Mouse (Mus musculus) testis, adult 2 months (tissue): ENCODE results near the gene Arl6. TPM values are rescaled to one million over a fixed set of nuclear protein-coding genes. Genes with fewer than 3 reads are reported as not detected.

Experiments
- H3K27ac ChIP-seq: fragments of 200-500 bp; 2 replicates; pipeline ENCODE4 v1.5.1; 2012; ENCODE audit warnings: low read depth, low read length; ENCODE audit not compliant: control insufficient read depth, insufficient read depth
- H3K27me3 ChIP-seq: fragments of 200-500 bp; 2 replicates; pipeline ENCODE4 v1.6.1; 2012; ENCODE audit warnings: mild to moderate bottlenecking, low read length, moderate library complexity; ENCODE audit not compliant: control insufficient read depth, insufficient read depth
- H3K36me3 ChIP-seq: fragments of 200-500 bp; 2 replicates; pipeline ENCODE4 v1.6.1; 2012; ENCODE audit warnings: mild to moderate bottlenecking, low read length; ENCODE audit not compliant: control insufficient read depth, insufficient read depth
- H3K4me1 ChIP-seq: fragments of 200-500 bp; 2 replicates; pipeline ENCODE4 v1.6.1; 2012; ENCODE audit warnings: low read length; ENCODE audit not compliant: control insufficient read depth, insufficient read depth
- H3K4me3 ChIP-seq: fragments of 200-500 bp; 2 replicates; pipeline ENCODE4 v1.5.1; 2012; ENCODE audit warnings: low read depth, mild to moderate bottlenecking, low read length, moderate library complexity, mixed read lengths; ENCODE audit not compliant: control insufficient read depth
- CTCF ChIP-seq: fragments of 200-500 bp; IDR thresholded peaks from 2 replicates; pipeline ENCODE4 v1.5.1; 2012; ENCODE audit warnings: low read depth, mild to moderate bottlenecking, inconsistent platforms, low read length, moderate library complexity; ENCODE audit not compliant: control insufficient read depth, insufficient read depth, insufficient replicate concordance
- POLR2A ChIP-seq: fragments of 200-500 bp; IDR thresholded peaks from 2 replicates; pipeline ENCODE4 v1.6.1; 2012; ENCODE audit warnings: low read depth, mild to moderate bottlenecking, inconsistent platforms, low read length, moderate library complexity; ENCODE audit not compliant: control insufficient read depth
- polyA plus RNA-seq: library from polyadenylated mRNA; depleted of rRNA; stranded (reverse); fragments of >200 nt; gene quantifications from 2 replicates; pipeline ENCODE4 v1.2.3, GENCODE M21; 2012

Gene Arl6
- polyA plus RNA-seq, 1 experiment: 15.6 TPM

GRCm38 (mm10) chr16:59621554-59621953, 17.6 kb downstream of the Arl6 start:
- H3K4me3 ChIP-seq: no peak overlapping the region
- no peaks in the 10 kb centered on the region; the same call in 1 of the 2 replicates for H3K36me3 ChIP-seq
- no peak overlapping the region for H3K27ac ChIP-seq
- H3K4me1 ChIP-seq: no peaks in the 10 kb centered on the region
- TF ChIP-seq CTCF (no peak), POLR2A (no peak)
- H3K27me3 ChIP-seq: no peaks in the 10 kb centered on the region

GRCm38 (mm10) chr16:59617167-59617566, 22.0 kb downstream of the Arl6 start:
- no peak for TF ChIP-seq POLR2A
- no peak for TF ChIP-seq CTCF
- no peaks in the 10 kb centered on the region; the same call in 1 of the 2 replicates for H3K36me3 ChIP-seq

GRCm38 (mm10) chr16:59615675-59616074, 23.5 kb downstream of the Arl6 start:
- no peak overlapping the region for H3K4me3 ChIP-seq
- TF ChIP-seq CTCF (no peak), POLR2A (no peak)
- H3K27ac ChIP-seq: no peak overlapping the region
- H3K27me3 ChIP-seq: no peaks in the 10 kb centered on the region
- H3K36me3 ChIP-seq: no peaks in the 10 kb centered on the region
- H3K4me1 ChIP-seq: no peaks in the 10 kb centered on the region

More at GRCm38 (mm10) chr16:59617167-59617566, 22.0 kb downstream of the Arl6 start:
- no peaks in the 10 kb centered on the region for H3K4me1 ChIP-seq
- no peak overlapping the region for H3K27ac ChIP-seq
- no peaks in the 10 kb centered on the region for H3K27me3 ChIP-seq
- no peak overlapping the region for H3K4me3 ChIP-seq

GRCm38 (mm10) chr16:59610750-59611149, 28.4 kb downstream of the Arl6 start:
- Histone ChIP-seq H3K27me3 (no peaks in the 10 kb centered on the region), H3K4me3 (no peak overlapping the region), H3K36me3 (no peaks in the 10 kb centered on the region), H3K4me1 (no peaks in the 10 kb centered on the region), H3K27ac (no peak overlapping the region)
- TF ChIP-seq POLR2A (no peak), CTCF (no peak)

- peaks cover 4% of the 10 kb centered on the region; the same call in 1 of the 2 replicates for H3K27me3 ChIP-seq
- H3K36me3 ChIP-seq: no peaks in the 10 kb centered on the region
- TF ChIP-seq POLR2A (no peak), CTCF (no peak)
- H3K4me1 ChIP-seq: peaks cover 10% of the 10 kb centered on the region
- H3K27ac ChIP-seq: no peak overlapping the region
- H3K4me3 ChIP-seq: no peak overlapping the region
Observed at GRCm38 (mm10) chr16:59604078-59604781, 35.0 kb downstream of the Arl6 start.

- H3K27ac ChIP-seq: peak within 1 kb of the TSS; percentile 30
- peak within 1 kb of the TSS; percentile 86 for H3K4me3 ChIP-seq
- H3K36me3 ChIP-seq: no peaks in the 10 kb centered on the region
- H3K4me1 ChIP-seq: peaks cover 10% of the 10 kb centered on the region
- H3K27me3 ChIP-seq: peaks cover 4% of the 10 kb centered on the region; the same call in 1 of the 2 replicates
- TF ChIP-seq POLR2A (peak; percentile 16; the same call in 1 of the 2 replicates), CTCF (no peak)
Observed at GRCm38 (mm10) chr16:59600311-59601251, 38.6 kb downstream of the Arl6 start, which contains the start of gene Crybg3. Gene Crybg3 (minus strand): TSS chr16:59600979.
